ENCODE assay signal across 16 mouse cellular contexts in the genomic region with DNA sequence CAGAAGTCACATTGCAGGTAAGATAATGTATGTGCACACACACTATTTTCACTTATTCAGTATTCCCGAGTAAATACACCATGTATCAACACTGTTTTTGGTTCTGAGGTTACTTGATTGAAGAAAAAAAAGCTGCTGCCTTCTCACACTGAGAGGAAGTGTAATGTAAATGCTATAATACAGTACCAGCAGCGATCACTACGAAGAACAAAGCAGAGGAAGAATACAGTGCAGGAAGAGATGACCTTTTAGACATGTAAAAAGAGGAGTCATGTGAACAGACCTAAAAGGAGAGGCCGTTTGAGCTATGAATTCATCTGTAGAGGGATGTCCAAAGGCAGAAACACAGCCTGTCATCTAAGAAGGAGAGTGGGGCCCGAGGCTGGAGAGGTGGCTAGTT.
"Had no signal": no experiment of that assay in that cellular context is flagged by ENCODE, and none has a peak within 500 bp of the region (broad histone marks: within the 10 kb centered on the region; RNA-seq: fewer than 3 reads in every experiment).

No protein-coding gene starts in this region.

- H3K4me1 ChIP-seq: limb, embryonic 12.5 days; midbrain, embryonic 12.5 days had no signal

- H3K4me3 ChIP-seq: kidney, embryonic 15.5 days; limb, embryonic 12.5 days; liver, embryonic 13.5 days; lung, embryonic 15.5 days; megakaryocyte, embryonic 14.5 days; midbrain, embryonic 12.5 days had no signal

- H3K4me2 ChIP-seq: kidney, embryonic 15.5 days; limb, embryonic 12.5 days; liver, embryonic 13.5 days; lung, embryonic 15.5 days; midbrain, embryonic 12.5 days had no signal

- H3K9me3 ChIP-seq: kidney, embryonic 15.5 days; limb, embryonic 12.5 days; liver, embryonic 13.5 days; lung, embryonic 15.5 days; megakaryocyte, embryonic 14.5 days; midbrain, embryonic 12.5 days had no signal

- ATAC-seq: liver, postnatal 0 days; midbrain, embryonic 16.5 days had no signal

- H3K36me3 ChIP-seq: limb, embryonic 12.5 days; liver, embryonic 13.5 days; lung, embryonic 15.5 days; midbrain, embryonic 12.5 days had no signal

- H3K27me3 ChIP-seq: kidney, embryonic 15.5 days; limb, embryonic 12.5 days; liver, embryonic 13.5 days; lung, embryonic 15.5 days; megakaryocyte, embryonic 14.5 days; midbrain, embryonic 12.5 days had no signal

- H3K27ac ChIP-seq: kidney, embryonic 15.5 days; limb, embryonic 12.5 days; liver, embryonic 13.5 days; lung, embryonic 15.5 days; macrophage; midbrain, embryonic 12.5 days had no signal

- H3K9ac ChIP-seq: kidney, embryonic 15.5 days; limb, embryonic 12.5 days; liver, embryonic 13.5 days; liver, postnatal 0 days; lung, embryonic 15.5 days; midbrain, embryonic 12.5 days had no signal

- DNase-seq: kidney, postnatal 14 days; layer of hippocampus, adult 9-11 months; layer of hippocampus, postnatal 36 days; liver; liver, embryonic 13.5 days; liver, postnatal 0 days; lung, postnatal 14 days; right cerebral cortex, postnatal 14 days; thymus, postnatal 4 days had no signal
